Mouse (Mus musculus) lung, postnatal 0 days (tissue): ENCODE results near the gene Zic2.

Experiments
- CTCF ChIP-seq: IDR thresholded peaks from 2 replicates; pipeline ENCODE4 v1.5.1; 2016; ENCODE audit warnings: antibody characterized with exemption, mild to moderate bottlenecking
- EP300 ChIP-seq: IDR thresholded peaks from 2 replicates; pipeline ENCODE4 v1.6.1; 2016; ENCODE audit warnings: antibody characterized with exemption, mild to moderate bottlenecking, control low read depth

DNA sequence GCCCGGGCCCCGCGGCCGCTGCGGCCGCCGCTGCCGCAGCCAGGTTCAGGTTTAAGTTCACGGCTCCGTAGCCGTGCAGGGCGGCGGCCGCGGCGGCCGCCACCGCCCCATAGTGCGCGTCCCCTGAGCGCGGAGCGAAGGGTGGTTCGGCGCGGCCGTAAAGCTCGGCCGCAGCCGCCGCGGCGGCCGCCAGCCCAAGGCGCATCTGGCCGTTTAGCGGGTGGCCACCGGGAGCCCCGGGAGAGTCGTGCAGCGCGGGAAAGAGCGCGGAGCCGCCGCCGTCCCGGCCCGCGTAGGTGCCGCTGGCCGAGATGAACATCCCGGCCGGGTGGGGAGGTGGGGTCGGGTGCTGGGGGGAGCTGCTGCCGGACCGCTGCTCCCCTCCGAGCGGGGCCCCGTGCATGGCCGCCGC, 10.9 kb upstream of the Zic2 start:
- TF ChIP-seq CTCF (no peak), EP300 (no peak)
